Comparison of ENCODE assay signal across 8 mouse cellular contexts in the genomic region with DNA sequence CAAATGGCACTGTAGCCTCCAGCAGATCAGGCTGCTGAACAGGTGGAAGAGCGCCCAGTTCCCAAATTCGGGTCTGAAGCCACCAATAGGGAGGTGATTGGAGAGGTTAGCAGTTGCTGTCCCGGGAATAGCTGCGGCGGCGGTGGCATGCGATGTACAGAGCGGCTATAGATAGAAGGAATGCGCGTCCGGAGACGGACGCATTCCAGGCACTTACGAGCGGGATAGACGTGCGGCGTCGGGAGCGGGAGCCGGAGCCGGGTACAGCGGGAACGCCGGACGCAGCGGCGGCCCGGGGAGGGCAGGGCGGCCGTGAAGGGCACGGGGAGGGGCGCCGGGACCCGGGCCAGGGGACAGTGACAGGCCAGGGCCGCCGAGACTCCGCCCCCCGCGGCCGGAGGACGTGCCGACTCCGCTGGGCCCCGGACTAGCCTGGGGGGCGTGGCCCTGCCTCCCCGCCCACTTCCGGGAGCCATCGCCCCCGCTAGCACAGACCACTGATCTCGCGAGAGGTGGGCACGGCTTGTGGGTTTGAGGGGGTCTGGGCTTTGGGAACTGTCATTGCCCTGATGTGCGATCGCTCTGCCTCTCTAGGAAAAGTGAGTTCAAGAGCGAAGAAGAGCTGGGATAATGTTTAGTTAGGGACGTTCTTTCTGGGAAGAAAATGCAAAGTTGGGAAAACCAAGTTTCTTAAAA. TPM values are rescaled to one million over a fixed set of nuclear protein-coding genes. Genes with fewer than 3 reads are reported as not detected.
A peak's percentile ranks its signal among the peaks of the same experiment; 100 is the strongest.
DNase-seq lines count a peak whose midpoint lies in the region; ATAC-seq lines count a peak whose summit lies in the region.

A gene (minus strand): TSS at position 356 of the 696 bp plus-strand sequence.

- H3K36me3 ChIP-seq in hindbrain, embryonic 12.5 days = 0 out of 2 replicates have a peak, but pooled peaks cover 2% of the 10 kb centered on the region

- under 1% methylated on average over 53 of the region's 57 CpGs for WGBS in hindbrain, embryonic 12.5 days

- peak within 1 kb of the TSS; percentile 71 for H3K4me3 ChIP-seq in hindbrain, embryonic 12.5 days

- DNase-seq in Muller cell, postnatal 12 days (ENCODE audit: inconsistent ontology term) = peak; percentile 99
- DNase-seq in cerebellum, adult 9-11 months = peak; percentile 93
- DNase-seq in frontal cortex, postnatal 10 days (ENCODE audit: low spot score in 2 of 2) = peak; percentile 91 to 92
- DNase-seq in layer of hippocampus, postnatal 14 days (ENCODE audit: low spot score in 2 of 2) = peak; percentile 89 to 91
- DNase-seq in lung, postnatal 14 days = peak; percentile 96
- peak; percentile 83 for DNase-seq in retina, adult 2 months (ENCODE audit: low read depth, low spot score)
- DNase-seq in thymus, postnatal 36 days = peak; percentile 93 to 95

- peak; percentile 100 for ATAC-seq in hindbrain, embryonic 12.5 days (ENCODE audit: low FRiP score)

- H3K27me3 ChIP-seq in hindbrain, embryonic 12.5 days = no peaks in the 10 kb centered on the region

- peak within 1 kb of the TSS; percentile 56 for H3K4me2 ChIP-seq in hindbrain, embryonic 12.5 days (replicated peaks)

- peak within 1 kb of the TSS; percentile 88 for H3K27ac ChIP-seq in hindbrain, embryonic 12.5 days

- H3K9ac ChIP-seq in hindbrain, embryonic 12.5 days = peak within 1 kb of the TSS; percentile 76

- H3K9me3 ChIP-seq in hindbrain, embryonic 12.5 days (replicated peaks) = no peaks in the 10 kb centered on the region

- peaks cover 7% of the 10 kb centered on the region; the same call in 1 of the 2 replicates for H3K4me1 ChIP-seq in hindbrain, embryonic 12.5 days

RNA-seq across cellular contexts. Expression of the gene that starts here (rescaled TPM):
- polyA plus RNA-seq in hindbrain, embryonic 12.5 days (2016; fragmentation: Nextera tagmentation; extraction: Ambion mirVana) = 18.6 and 21.0 TPM in 2 replicates
- total RNA-seq in layer of hippocampus, postnatal 14 days (2021) = 10 to 100 TPM; 29.2 to 37.6 TPM

Comparison
In these comparisons a context has a peak if more than half of its experiments do, and no peak if none do; other contexts are left out.
1. Peak in every context shown above with its lines: DNase-seq, ATAC-seq, H3K4me3 ChIP-seq and H3K27ac ChIP-seq.